ENCODE assay signal across 8 mouse cellular contexts in genomic region chr11:29373396-29374273, GRCm38 (mm10). TPM values are rescaled to one million over a fixed set of nuclear protein-coding genes. Genes with fewer than 3 reads are reported as not detected.
DNase-seq lines count a peak whose midpoint lies in the region; ATAC-seq lines count a peak whose summit lies in the region.

Gene Ccdc88a, plus strand, starts transcription at chr11:29373658.

- no peaks in the 10 kb centered on the region for H3K9me3 ChIP-seq in intestine, embryonic 14.5 days (ENCODE audit: control insufficient read depth, low read length)

- H3K27ac ChIP-seq in intestine, embryonic 14.5 days (ENCODE audit: low read depth) = peak within 1 kb of the TSS; percentile 92

- H3K4me1 ChIP-seq in intestine, embryonic 14.5 days (replicated peaks; ENCODE audit: control insufficient read depth, insufficient read depth, low read length) = peaks cover 6% of the 10 kb centered on the region; the same call in 1 of the 2 replicates

- H3K27me3 ChIP-seq in intestine, embryonic 14.5 days (replicated peaks; ENCODE audit: control insufficient read depth, insufficient read depth, low read length) = no peaks in the 10 kb centered on the region

- intact Hi-C loops in left cerebral cortex, postnatal 14 days (cut with DNase I) = loop anchor here (5.0 to 10.0 kb wide), 2 partner anchors 106 to 141 kb away; partner anchors contain the start of gene Prorsd1

- peak within 1 kb of the TSS; percentile 83 for H3K4me3 ChIP-seq in intestine, embryonic 14.5 days (ENCODE audit: low read depth, low read length)

- under 1% methylated on average over 88 of the region's 107 CpGs for WGBS in intestine, embryonic 14.5 days

- peak; percentile 97 to 98 for DNase-seq in adrenal gland, adult 18-20 months (ENCODE audit: low spot score in 2 of 2)
- DNase-seq in embryo, embryonic 11 days = peak; percentile 96
- peak; percentile 98 for DNase-seq in gastrocnemius, postnatal 25 days
- DNase-seq in intestine, embryonic 14.5 days (ENCODE audit: low spot score) = peak; percentile 99
- DNase-seq in left cerebral cortex, postnatal 14 days (ENCODE audit: low spot score in 2 of 2) = peak; percentile 98
- peak; percentile 98 for DNase-seq in mesoderm, embryonic 11.5 days (ENCODE audit: low read depth, low spot score)
- DNase-seq in right cerebral cortex, postnatal 36 days (ENCODE audit: low spot score in 2 of 2) = peak; percentile 95 to 97
- DNase-seq in yolk sac, embryonic 10.5 days (ENCODE audit: low spot score) = peak; percentile 96

- peak within 1 kb of the TSS; percentile 85 for H3K9ac ChIP-seq in intestine, embryonic 14.5 days (ENCODE audit: low read length)

- peak within 1 kb of the TSS; percentile 68 for H3K4me2 ChIP-seq in intestine, embryonic 14.5 days (ENCODE audit: low read length)

- peak; percentile 99 for ATAC-seq in intestine, embryonic 14.5 days (replicated peaks; ENCODE audit: low FRiP score, low TSS enrichment, low read depth)

- H3K36me3 ChIP-seq in intestine, embryonic 14.5 days (ENCODE audit: control insufficient read depth, insufficient read depth, low read length) = no peaks in the 10 kb centered on the region

RNA-seq across cellular contexts. Expression of gene Ccdc88a, which starts in this region (rescaled TPM):
- 10 to 100 TPM in 1 of 2 experiments, 1 to 10 TPM in 1; 9.2 to 10.2 TPM for total RNA-seq in adrenal gland, adult 18-20 months (2021)
- total RNA-seq in gastrocnemius, postnatal 25 days (2021) = 1 to 10 TPM; 3.6 to 4.2 TPM
- 19.4 and 20.9 TPM in 2 replicates for polyA plus RNA-seq in intestine, embryonic 14.5 days (2014; fragmentation: Nextera tagmentation; extraction: Ambion mirVana)
- total RNA-seq in left cerebral cortex, postnatal 14 days (2021) = 10 to 100 TPM; 73.9 to 82.0 TPM

Comparison
In these comparisons a context has a peak if more than half of its experiments do, and no peak if none do; other contexts are left out.
1. Peak in every context shown above with its lines: DNase-seq, ATAC-seq, H3K4me3 ChIP-seq and H3K27ac ChIP-seq.
2. RNA of gene Ccdc88a (total RNA-seq): 73.9 to 82.0 TPM in left cerebral cortex, postnatal 14 days; 9.2 to 10.2 TPM in adrenal gland, adult 18-20 months and 3.6 to 4.2 TPM in gastrocnemius, postnatal 25 days; every median in the first group is over 4 times any median in the second.